Mouse (Mus musculus) forebrain, embryonic 13.5 days (tissue): ENCODE data around the gene Alad. TPM values are rescaled to one million over a fixed set of nuclear protein-coding genes. Genes with fewer than 3 reads are reported as not detected.
A peak's percentile ranks its signal among the peaks of the same experiment; 100 is the strongest.

ENCODE experiments used
- ATAC-seq: fragments of 200-750 bp; cut with Nextera tagmentation; 2 replicates; pipeline ENCODE4 v1.8.0; 2017
- H3K27ac ChIP-seq: fragments of 300-500 bp; sonication (generic); 2 replicates; pipeline ENCODE4 v1.5.1; 2015; ENCODE audit warnings: inconsistent platforms, mild to moderate bottlenecking, moderate library complexity
- H3K27me3 ChIP-seq: fragments of 300-500 bp; sonication (generic); 2 replicates; pipeline ENCODE4 v1.6.1; 2015; ENCODE audit warnings: mild to moderate bottlenecking, inconsistent platforms
- H3K36me3 ChIP-seq: fragments of 300-500 bp; sonication (generic); 2 replicates; pipeline ENCODE4 v1.6.1; 2015; ENCODE audit warnings: mild to moderate bottlenecking, inconsistent platforms; ENCODE audit not compliant: poor library complexity, severe bottlenecking
- H3K4me1 ChIP-seq: fragments of 300-500 bp; sonication (generic); 2 replicates; pipeline ENCODE4 v1.6.1; 2015; ENCODE audit warnings: inconsistent platforms
- H3K4me2 ChIP-seq: fragments of 300-500 bp; sonication (generic); 2 replicates; pipeline ENCODE4 v1.6.1; 2015; ENCODE audit warnings: inconsistent platforms, mild to moderate bottlenecking, moderate library complexity
- H3K4me3 ChIP-seq: fragments of 300-500 bp; sonication (generic); 2 replicates; pipeline ENCODE4 v1.5.1; 2015; ENCODE audit warnings: mild to moderate bottlenecking, inconsistent platforms
- H3K9ac ChIP-seq: fragments of 300-500 bp; sonication (generic); 2 replicates; pipeline ENCODE4 v1.6.1; 2015; ENCODE audit warnings: mild to moderate bottlenecking, inconsistent platforms
- H3K9me3 ChIP-seq: fragments of 300-500 bp; sonication (generic); replicated peaks from 2 replicates; pipeline ENCODE4 v1.6.1; 2016; ENCODE audit warnings: inconsistent platforms
- WGBS: fragments of 180-500 bp; shearing (Covaris S2); methylation state at CpG from one replicate; pipeline ENCODE4 v1.1.7; 2015; 5-methylcytosine and 5-hydroxymethylcytosine counted together
- polyA plus RNA-seq: library from polyadenylated mRNA; unstranded; fragments of >200 nt; fragmentation: Nextera tagmentation; extraction: Ambion mirVana; gene quantifications from 2 replicates; pipeline ENCODE4 v1.2.1, GENCODE M21; 2015

The Alad gene
- polyA plus RNA-seq, 1 experiment from 2014 or later = 65.4 TPM

DNA sequence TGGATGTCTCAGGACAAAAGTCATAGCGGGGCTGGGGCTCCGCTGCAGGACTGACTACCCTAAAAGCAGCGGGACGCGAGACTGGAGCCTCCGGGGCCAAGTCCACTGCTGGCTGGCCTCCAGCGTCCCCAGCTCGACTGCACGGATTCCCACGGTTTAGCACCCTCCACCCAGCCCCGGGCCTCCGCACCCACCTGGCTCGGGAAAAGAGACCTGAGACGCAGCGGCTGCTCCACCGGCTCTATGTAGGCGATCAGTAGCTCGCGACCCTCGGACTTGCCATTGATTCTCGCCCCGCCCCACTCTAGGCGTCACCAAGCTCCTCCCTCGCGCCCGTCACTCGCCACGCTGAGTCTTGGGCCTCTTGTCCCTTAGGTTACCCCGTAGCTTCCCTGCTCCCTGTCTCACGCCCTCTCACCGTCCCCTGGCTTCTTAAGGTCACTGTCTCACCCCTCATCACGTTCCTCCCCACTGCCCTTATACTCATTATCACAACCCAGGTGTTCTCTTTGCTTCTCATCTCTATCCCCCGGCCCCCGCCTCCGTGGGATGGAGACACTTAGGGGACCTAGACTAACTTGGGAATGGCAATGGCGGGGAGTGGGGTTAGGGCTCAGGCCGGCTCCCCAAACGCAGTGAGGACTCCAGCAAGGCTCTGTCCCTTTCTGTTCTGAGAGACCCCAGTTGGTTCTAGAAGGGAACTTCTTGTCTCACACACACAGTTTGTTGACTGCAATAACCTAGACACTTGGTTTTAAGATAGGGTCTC is 17.6 kb downstream of the Alad start:
- H3K36me3 ChIP-seq = peaks cover 17% of the 10 kb centered on the region
- peak; percentile 98 for ATAC-seq
- H3K4me3 ChIP-seq = peak overlapping the region; percentile 87
- peaks cover 11% of the 10 kb centered on the region for H3K4me1 ChIP-seq
- 3% methylated on average over 38 of the region's 38 CpGs for WGBS
- peak overlapping the region; percentile 84 for H3K9ac ChIP-seq
- peak overlapping the region; percentile 75 for H3K4me2 ChIP-seq
- no peaks in the 10 kb centered on the region for H3K27me3 ChIP-seq
- H3K27ac ChIP-seq = no peak overlapping the region; the same call in 1 of the 2 replicates
- no peaks in the 10 kb centered on the region for H3K9me3 ChIP-seq

- no peaks in the 10 kb centered on the region for H3K27me3 ChIP-seq
- peak overlapping the region; percentile 84 for H3K9ac ChIP-seq
- peak overlapping the region; percentile 75 for H3K4me2 ChIP-seq
- peak overlapping the region; percentile 87 for H3K4me3 ChIP-seq
- H3K9me3 ChIP-seq = no peaks in the 10 kb centered on the region
- H3K27ac ChIP-seq = no peak overlapping the region; the same call in 1 of the 2 replicates
- H3K4me1 ChIP-seq = peaks cover 11% of the 10 kb centered on the region
- no peak; the same call in 1 of the 2 replicates for ATAC-seq
- peaks cover 16% of the 10 kb centered on the region for H3K36me3 ChIP-seq
- 1% methylated on average over 7 of the region's 7 CpGs for WGBS
Measured at GRCm38 (mm10) chr4:62501534-62501933, 18.2 kb downstream of the Alad start.

DNA sequence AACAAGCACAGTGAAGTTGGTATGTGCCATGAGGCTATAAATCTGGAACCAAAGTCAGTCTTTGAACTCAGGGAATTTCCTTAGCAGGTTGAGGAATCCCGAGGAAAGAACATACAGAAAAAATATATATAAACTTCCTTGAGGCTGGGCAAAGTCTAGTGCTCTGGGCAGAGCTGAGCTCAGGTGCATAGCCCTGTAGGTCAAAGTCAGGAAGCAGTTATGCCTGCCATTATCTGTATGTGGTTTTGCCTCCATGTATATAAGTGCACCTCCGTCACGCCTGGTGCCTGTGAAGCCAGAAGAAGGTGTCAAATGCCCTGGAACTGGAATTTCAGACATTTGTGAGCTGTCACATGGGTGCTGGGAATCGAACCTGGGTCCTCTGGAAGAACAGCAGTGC is 18.9 kb downstream of the Alad start:
- Histone ChIP-seq H3K4me3 (no peak overlapping the region), H3K27me3 (no peaks in the 10 kb centered on the region), H3K27ac (no peak overlapping the region), H3K9me3 (no peaks in the 10 kb centered on the region), H3K4me1 (peaks cover 11% of the 10 kb centered on the region), H3K4me2 (no peak overlapping the region), H3K9ac (no peak overlapping the region), H3K36me3 (peaks cover 22% of the 10 kb centered on the region)
- no peak for ATAC-seq
- 89% methylated on average over 4 of the region's 4 CpGs for WGBS

GRCm38 (mm10) chr4:62496815-62497214 is 22.9 kb downstream of the Alad start:
- Histone ChIP-seq H3K4me3 (no peak overlapping the region), H3K4me1 (peaks cover 11% of the 10 kb centered on the region), H3K27ac (no peak overlapping the region), H3K4me2 (no peak overlapping the region), H3K36me3 (peaks cover 22% of the 10 kb centered on the region), H3K27me3 (no peaks in the 10 kb centered on the region), H3K9me3 (no peaks in the 10 kb centered on the region), H3K9ac (no peak overlapping the region)
- 72% methylated on average over 8 of the region's 8 CpGs for WGBS
- ATAC-seq = no peak

GRCm38 (mm10) chr4:62495946-62496345 is 23.8 kb downstream of the Alad start:
- Histone ChIP-seq H3K36me3 (peaks cover 22% of the 10 kb centered on the region), H3K9me3 (no peaks in the 10 kb centered on the region), H3K27me3 (no peaks in the 10 kb centered on the region), H3K9ac (no peak overlapping the region), H3K4me3 (no peak overlapping the region), H3K27ac (no peak overlapping the region), H3K4me2 (no peak overlapping the region), H3K4me1 (peaks cover 2% of the 10 kb centered on the region; the same call in 1 of the 2 replicates)
- WGBS = 82% methylated on average over 8 of the region's 8 CpGs
- ATAC-seq = no peak

- no peaks in the 10 kb centered on the region for H3K27me3 ChIP-seq
- H3K4me2 ChIP-seq = no peak overlapping the region
- H3K36me3 ChIP-seq = peaks cover 15% of the 10 kb centered on the region
- H3K9ac ChIP-seq = no peak overlapping the region
- H3K27ac ChIP-seq = no peak overlapping the region
- WGBS = 71% methylated on average over 9 of the region's 9 CpGs
- ATAC-seq = no peak
- H3K4me1 ChIP-seq = no peaks in the 10 kb centered on the region
- H3K4me3 ChIP-seq = no peak overlapping the region
- H3K9me3 ChIP-seq = no peaks in the 10 kb centered on the region
Measured at GRCm38 (mm10) chr4:62494230-62494629, 25.5 kb downstream of the Alad start.

GRCm38 (mm10) chr4:62492682-62493081 is 27.0 kb downstream of the Alad start:
- Histone ChIP-seq H3K9ac (no peak overlapping the region), H3K4me3 (no peak overlapping the region), H3K36me3 (peaks cover 8% of the 10 kb centered on the region; the same call in 1 of the 2 replicates), H3K4me1 (no peaks in the 10 kb centered on the region), H3K4me2 (no peak overlapping the region), H3K9me3 (no peaks in the 10 kb centered on the region), H3K27ac (no peak overlapping the region), H3K27me3 (no peaks in the 10 kb centered on the region)
- ATAC-seq = no peak
- 76% methylated on average over 2 of the region's 2 CpGs for WGBS

GRCm38 (mm10) chr4:62487914-62488313 is 31.8 kb downstream of the Alad start:
- no peak overlapping the region for H3K9ac ChIP-seq
- no peak for ATAC-seq
- H3K36me3 ChIP-seq = no peaks in the 10 kb centered on the region
- H3K4me3 ChIP-seq = no peak overlapping the region
- H3K4me2 ChIP-seq = no peak overlapping the region
- no peaks in the 10 kb centered on the region for H3K27me3 ChIP-seq
- WGBS = 78% methylated on average over 2 of the region's 2 CpGs
- no peak overlapping the region for H3K27ac ChIP-seq
- no peaks in the 10 kb centered on the region for H3K4me1 ChIP-seq
- H3K9me3 ChIP-seq = no peaks in the 10 kb centered on the region

- no peaks in the 10 kb centered on the region for H3K9me3 ChIP-seq
- no peak overlapping the region for H3K4me3 ChIP-seq
- no peak overlapping the region for H3K4me2 ChIP-seq
- ATAC-seq = no peak
- H3K4me1 ChIP-seq = no peaks in the 10 kb centered on the region
- H3K36me3 ChIP-seq = no peaks in the 10 kb centered on the region
- no peak overlapping the region for H3K9ac ChIP-seq
- H3K27ac ChIP-seq = no peak overlapping the region
- WGBS = 96% methylated on average over 5 of the region's 5 CpGs
- peaks cover 3% of the 10 kb centered on the region for H3K27me3 ChIP-seq
Measured at GRCm38 (mm10) chr4:62487172-62487571, 32.5 kb downstream of the Alad start.

DNA sequence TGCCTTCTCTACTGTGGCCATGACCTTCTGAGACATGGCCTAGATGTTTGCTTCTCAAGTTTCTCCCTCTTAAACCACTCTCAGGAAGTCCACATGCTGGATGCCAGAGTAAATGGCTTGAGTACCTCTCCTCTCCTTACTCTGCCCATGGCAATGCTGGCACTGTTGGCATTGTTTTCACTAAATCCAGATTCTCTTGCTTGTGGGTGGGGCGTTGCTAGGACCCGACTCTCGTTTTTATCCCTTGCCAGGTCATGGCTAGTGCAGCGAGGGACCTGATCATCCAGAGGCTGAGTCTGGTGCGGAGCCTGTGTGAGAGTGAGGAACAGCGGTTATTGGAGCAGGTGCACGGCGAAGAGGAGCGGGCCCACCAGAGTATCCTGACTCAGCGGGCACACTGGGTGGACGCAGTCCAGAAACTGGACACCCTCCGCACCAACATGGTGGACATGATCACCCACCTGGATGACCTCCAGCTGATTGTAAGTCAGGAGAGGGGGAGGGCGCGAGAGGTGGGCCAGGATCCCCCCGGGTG is 33.5 kb downstream of the Alad start:
- H3K27ac ChIP-seq = no peak overlapping the region

DNA sequence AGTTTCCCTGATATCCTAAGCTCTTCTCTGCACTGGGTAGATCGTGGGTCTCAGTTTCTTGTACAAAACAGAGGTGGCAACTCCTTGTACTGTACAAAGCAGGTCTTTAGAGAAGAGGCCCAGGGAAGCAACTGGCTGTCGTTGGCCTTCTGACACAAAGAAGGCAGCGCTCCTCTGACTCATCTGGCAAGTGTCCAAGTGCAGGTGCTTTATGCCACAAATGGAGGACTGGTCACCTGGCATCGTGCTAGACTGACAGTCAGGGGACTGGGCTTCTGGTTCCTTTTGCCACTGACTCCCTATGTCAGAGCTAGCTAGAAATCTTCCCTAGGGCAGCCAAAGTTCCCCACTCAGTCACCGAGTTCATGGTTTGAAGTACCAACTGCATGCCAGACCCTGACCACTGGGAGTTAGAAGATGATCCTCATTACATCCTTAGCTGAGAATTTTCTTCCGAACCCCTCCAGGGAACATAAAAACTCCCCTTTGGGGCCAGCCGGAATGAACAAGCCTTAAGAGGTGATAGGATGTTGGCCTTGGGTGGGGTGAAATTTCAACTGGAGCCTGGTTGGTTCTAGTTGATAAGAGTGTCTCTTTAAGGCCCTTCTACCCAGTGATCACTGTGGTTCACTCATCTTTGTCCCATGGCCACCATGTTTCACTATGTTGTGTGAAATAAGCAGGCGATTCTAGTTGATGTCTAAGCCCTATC is 34.1 kb downstream of the Alad start:
- H3K9ac ChIP-seq = no peak overlapping the region
- ATAC-seq = no peak
- no peaks in the 10 kb centered on the region for H3K4me1 ChIP-seq
- H3K27ac ChIP-seq = no peak overlapping the region
- 87% methylated on average over 8 of the region's 8 CpGs for WGBS
- no peaks in the 10 kb centered on the region for H3K9me3 ChIP-seq
- H3K4me2 ChIP-seq = no peak overlapping the region
- H3K4me3 ChIP-seq = no peak overlapping the region
- peaks cover 19% of the 10 kb centered on the region for H3K27me3 ChIP-seq
- no peaks in the 10 kb centered on the region for H3K36me3 ChIP-seq

More for the DNA sequence above, 33.5 kb downstream of the Alad start:
- ATAC-seq = no peak
- Histone ChIP-seq H3K4me3 (no peak overlapping the region), H3K9me3 (no peaks in the 10 kb centered on the region), H3K4me2 (no peak overlapping the region), H3K9ac (no peak overlapping the region), H3K36me3 (no peaks in the 10 kb centered on the region), H3K27me3 (peaks cover 12% of the 10 kb centered on the region), H3K4me1 (no peaks in the 10 kb centered on the region)
- WGBS = 89% methylated on average over 15 of the region's 15 CpGs

DNA sequence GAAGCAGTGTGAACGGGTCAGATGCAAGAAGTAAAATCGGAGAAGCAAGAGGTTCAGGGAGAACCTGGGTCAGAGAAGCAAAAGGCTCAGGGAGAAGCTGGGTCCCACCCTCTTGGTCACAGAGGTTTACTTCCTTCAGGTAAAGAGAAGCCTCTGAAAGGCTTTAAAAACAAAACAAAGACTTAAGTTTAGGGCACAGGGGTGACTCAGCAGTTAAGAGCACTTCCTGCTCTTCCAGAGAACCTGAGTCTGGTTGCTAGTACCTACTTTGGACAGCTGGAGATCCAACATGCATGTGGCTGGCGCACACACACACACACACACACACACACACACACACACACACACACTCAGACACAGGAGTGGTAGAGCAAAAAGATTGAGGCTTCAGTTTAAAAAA is 34.8 kb downstream of the Alad start:
- Histone ChIP-seq H3K4me1 (peaks cover 3% of the 10 kb centered on the region), H3K4me2 (no peak overlapping the region), H3K36me3 (no peaks in the 10 kb centered on the region), H3K9me3 (no peaks in the 10 kb centered on the region), H3K27me3 (peaks cover 25% of the 10 kb centered on the region), H3K4me3 (no peak overlapping the region), H3K9ac (no peak overlapping the region), H3K27ac (no peak overlapping the region)
- ATAC-seq = no peak
- 82% methylated on average over 3 of the region's 3 CpGs for WGBS
